Mouse (Mus musculus) heart, postnatal 0 days (tissue): ENCODE data around the gene Ribc2. TPM values are rescaled to one million over a fixed set of nuclear protein-coding genes. Genes with fewer than 3 reads are reported as not detected.
A peak's percentile ranks its signal among the peaks of the same experiment; 100 is the strongest.

ENCODE experiments used
- ATAC-seq: fragments of 200-750 bp; cut with Nextera tagmentation; 2 replicates; pipeline ENCODE4 v1.8.0; 2017; ENCODE audit warnings: low read depth, moderate number of reproducible peaks, moderate library complexity; ENCODE audit not compliant: insufficient read depth
- DNase-seq: peaks from one replicate; pipeline ENCODE4 v3.0.0-alpha.2; 2016; ENCODE audit warnings: low spot score
- H3K27ac ChIP-seq: fragments of 300-500 bp; sonication (generic); 2 replicates; pipeline ENCODE4 v1.5.1; 2014; ENCODE audit warnings: low read depth, mild to moderate bottlenecking
- H3K27me3 ChIP-seq: fragments of 300-500 bp; sonication (generic); 2 replicates; pipeline ENCODE4 v1.6.1; 2014; ENCODE audit warnings: low read length, mixed read lengths; ENCODE audit not compliant: control insufficient read depth, insufficient read depth
- H3K36me3 ChIP-seq: fragments of 300-500 bp; sonication (generic); replicated peaks from 2 replicates; pipeline ENCODE4 v1.6.1; 2014; ENCODE audit warnings: low read length, mixed read lengths; ENCODE audit not compliant: control insufficient read depth, insufficient read depth
- H3K4me1 ChIP-seq: fragments of 300-500 bp; sonication (generic); 2 replicates; pipeline ENCODE4 v1.6.1; 2014; ENCODE audit warnings: antibody characterized with exemption; ENCODE audit not compliant: control insufficient read depth, insufficient read depth
- H3K4me2 ChIP-seq: fragments of 300-500 bp; sonication (generic); 2 replicates; pipeline ENCODE4 v1.6.1; 2014; ENCODE audit warnings: low read depth, mild to moderate bottlenecking, low read length, moderate library complexity
- H3K4me3 ChIP-seq: fragments of 300-500 bp; sonication (generic); 2 replicates; pipeline ENCODE4 v1.5.1; 2014; ENCODE audit warnings: low read depth, low read length
- H3K9ac ChIP-seq: fragments of 300-500 bp; sonication (generic); replicated peaks from 2 replicates; pipeline ENCODE4 v1.6.1; 2014; ENCODE audit warnings: low read depth, low read length, mixed read lengths
- H3K9me3 ChIP-seq: fragments of 300-500 bp; sonication (generic); replicated peaks from 2 replicates; pipeline ENCODE4 v1.6.1; 2016; ENCODE audit warnings: low read length; ENCODE audit not compliant: control insufficient read depth
- CTCF ChIP-seq: IDR thresholded peaks from 2 replicates; pipeline ENCODE4 v1.5.1; 2016; ENCODE audit warnings: antibody characterized with exemption, control low read depth, low read depth
- EP300 ChIP-seq: IDR thresholded peaks from 2 replicates; pipeline ENCODE4 v1.6.1; 2016; ENCODE audit warnings: antibody characterized with exemption, low read depth
- WGBS: fragments of 180-500 bp; shearing (Covaris S2); extraction: QIAGEN DNeasy Blood & Tissue Kit; methylation state at CpG from one replicate; pipeline ENCODE4 v1.1.7; 2014; 5-methylcytosine and 5-hydroxymethylcytosine counted together
- polyA plus RNA-seq: library from polyadenylated mRNA; unstranded; fragments of >200 nt; fragmentation: Nextera tagmentation; extraction: Ambion mirVana; gene quantifications from 2 replicates; pipeline ENCODE4 v1.2.1, GENCODE M21; 2015
- total RNA-seq: library from RNA; depleted of rRNA; stranded (reverse); fragments of >200 nt; gene quantifications from 2 replicates; pipeline ENCODE4 v1.2.3, GENCODE M21; 2014; ENCODE audit warnings: low replicate concordance; rRNA removed

Gene Ribc2
- not detected in 2 replicates for total RNA-seq
- polyA plus RNA-seq = 0.11 and 0.14 TPM in 2 replicates

GRCm38 (mm10) chr15:85131275-85132192 is at the start of gene Ribc2, which contains the start of gene Smc1b:
Gene Ribc2, plus strand, starts transcription at chr15:85132078.
Gene Smc1b, minus strand, starts transcription at chr15:85131964.
- Histone ChIP-seq H3K4me2 (peak within 1 kb of the TSS; percentile 39), H3K4me1 (no peaks in the 10 kb centered on the region), H3K27ac (no peak within 1 kb of the TSS), H3K27me3 (peaks cover 12% of the 10 kb centered on the region), H3K36me3 (no peaks in the 10 kb centered on the region), H3K9me3 (no peaks in the 10 kb centered on the region), H3K4me3 (peak within 1 kb of the TSS; percentile 21), H3K9ac (no peak within 1 kb of the TSS)
- TF ChIP-seq CTCF = no peak
- no peak for TF ChIP-seq EP300
- WGBS = 31% methylated on average over 54 of the region's 58 CpGs
- ATAC-seq (no peak), DNase-seq (peak; percentile 55)

- H3K4me2 ChIP-seq = no peak overlapping the region
- TF ChIP-seq EP300 = no peak
- TF ChIP-seq CTCF = no peak
- 30% methylated on average over 1 of the region's 1 CpGs for WGBS
These were observed 46.2 kb upstream of the Ribc2 start for GRCm38 (mm10) chr15:85085641-85086040.

GRCm38 (mm10) chr15:85132193-85132520 is 279 bp downstream of the Ribc2 start:
- no peaks in the 10 kb centered on the region for H3K36me3 ChIP-seq
- DNase-seq (no peak), ATAC-seq (no peak)
- TF ChIP-seq CTCF (no peak), EP300 (no peak)
- H3K27me3 ChIP-seq = peaks cover 15% of the 10 kb centered on the region
- peak overlapping the region; percentile 21 for H3K4me3 ChIP-seq
- no peak overlapping the region for H3K9ac ChIP-seq
- H3K9me3 ChIP-seq = no peaks in the 10 kb centered on the region
- 20% methylated on average over 10 of the region's 10 CpGs for WGBS
- peak overlapping the region; percentile 39 for H3K4me2 ChIP-seq
- no peak overlapping the region for H3K27ac ChIP-seq
- no peaks in the 10 kb centered on the region for H3K4me1 ChIP-seq

More at GRCm38 (mm10) chr15:85085641-85086040, 46.2 kb upstream of the Ribc2 start:
- no peak overlapping the region for H3K9ac ChIP-seq
- DNase-seq (no peak), ATAC-seq (no peak)
- no peaks in the 10 kb centered on the region for H3K9me3 ChIP-seq
- no peaks in the 10 kb centered on the region for H3K27me3 ChIP-seq
- H3K27ac ChIP-seq = no peak overlapping the region
- H3K4me1 ChIP-seq = no peaks in the 10 kb centered on the region
- H3K36me3 ChIP-seq = no peaks in the 10 kb centered on the region
- no peak overlapping the region for H3K4me3 ChIP-seq

- Histone ChIP-seq H3K36me3 (no peaks in the 10 kb centered on the region), H3K4me3 (no peak overlapping the region), H3K9ac (no peak overlapping the region), H3K27ac (no peak overlapping the region), H3K4me2 (no peak overlapping the region), H3K27me3 (peaks cover 16% of the 10 kb centered on the region), H3K9me3 (no peaks in the 10 kb centered on the region), H3K4me1 (no peaks in the 10 kb centered on the region)
- no peak for DNase-seq
- no peak for TF ChIP-seq CTCF
- TF ChIP-seq EP300 = no peak
- WGBS = 28% methylated on average over 9 of the region's 9 CpGs
- ATAC-seq = no peak
These were observed 3.3 kb downstream of the Ribc2 start for GRCm38 (mm10) chr15:85135143-85135542.

GRCm38 (mm10) chr15:85141290-85141689 is 9.4 kb downstream of the Ribc2 start:
- Histone ChIP-seq H3K9ac (no peak overlapping the region), H3K4me2 (no peak overlapping the region), H3K27me3 (peaks cover 17% of the 10 kb centered on the region), H3K4me1 (no peaks in the 10 kb centered on the region), H3K4me3 (no peak overlapping the region), H3K27ac (no peak overlapping the region), H3K9me3 (no peaks in the 10 kb centered on the region), H3K36me3 (no peaks in the 10 kb centered on the region)
- TF ChIP-seq EP300 (no peak), CTCF (no peak)
- no peak for DNase-seq
- no peak for ATAC-seq
- 79% methylated on average over 10 of the region's 10 CpGs for WGBS
